Mouse (Mus musculus): ENCODE measurements at regions not wholly inside any gene's neighbourhood (a gene's known extent, or its start where the extent isn't known, plus 50 kb on each side); places are given as distances from the start of the nearest gene placed in this dataset.

DNA sequence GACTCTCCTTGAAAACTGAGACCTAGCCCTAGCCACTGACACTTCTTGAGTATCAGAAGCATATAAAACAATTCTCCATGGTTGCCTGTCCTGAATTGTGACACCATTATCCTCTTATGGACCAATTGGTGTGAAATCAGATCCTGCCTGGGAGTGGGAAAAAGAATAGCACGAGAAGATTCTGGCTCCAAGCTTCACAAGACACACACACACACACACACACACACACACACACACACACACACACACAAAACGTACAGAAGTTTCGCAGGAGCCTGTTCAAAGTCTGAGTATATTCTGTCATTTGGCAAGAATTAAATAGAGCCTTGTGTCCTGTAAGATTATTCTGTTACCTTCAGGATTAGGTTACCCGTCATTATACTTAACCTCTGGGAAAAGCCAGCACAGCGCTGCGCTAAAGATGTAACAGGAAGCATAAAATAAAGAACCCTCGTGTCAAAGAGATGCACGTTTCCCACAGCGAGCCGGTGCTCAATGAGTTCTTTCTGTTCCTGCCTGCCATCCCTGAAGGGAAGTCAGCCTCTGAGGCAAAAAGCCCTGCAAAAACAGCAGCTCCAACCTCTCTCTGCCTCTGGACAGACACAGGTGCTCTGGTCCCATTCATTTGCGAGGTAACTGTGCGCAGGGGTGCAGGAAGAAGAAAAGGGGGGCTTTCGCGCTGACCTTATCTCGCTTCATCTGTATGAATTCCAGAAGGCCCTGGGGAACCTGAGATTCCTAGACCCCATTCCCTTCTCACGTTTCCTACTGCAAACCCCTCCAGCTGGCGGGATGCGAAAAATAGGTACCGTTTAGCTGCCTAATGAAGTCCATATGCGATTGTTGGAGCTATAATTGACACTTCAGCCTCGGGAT is 178.4 kb upstream of the Elac2 start:
- DNase-seq (ENCODE audit: low read depth, low spot score) = no peak

DNA sequence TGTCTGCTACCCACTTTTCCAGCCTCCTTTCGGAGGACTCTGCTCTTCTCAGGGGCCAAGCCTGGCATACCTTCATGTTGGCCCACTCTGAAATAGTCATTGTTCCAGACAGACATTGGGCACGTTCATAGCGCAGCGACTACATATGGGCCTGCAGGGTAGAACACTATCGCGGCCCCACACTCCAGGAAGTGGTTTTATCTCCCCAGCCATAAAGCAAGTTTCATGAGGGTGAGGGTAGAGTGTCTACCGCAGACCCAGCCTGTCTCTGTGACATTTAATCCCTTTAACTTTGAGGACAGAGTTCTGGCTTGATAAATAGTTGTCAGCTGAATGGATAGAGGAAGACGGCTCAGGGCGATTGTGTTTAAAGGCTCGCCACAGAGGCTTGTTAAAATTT is 177.5 kb upstream of the Elac2 start:
- DNase-seq (ENCODE audit: low read depth, low spot score) = no peak

DNA sequence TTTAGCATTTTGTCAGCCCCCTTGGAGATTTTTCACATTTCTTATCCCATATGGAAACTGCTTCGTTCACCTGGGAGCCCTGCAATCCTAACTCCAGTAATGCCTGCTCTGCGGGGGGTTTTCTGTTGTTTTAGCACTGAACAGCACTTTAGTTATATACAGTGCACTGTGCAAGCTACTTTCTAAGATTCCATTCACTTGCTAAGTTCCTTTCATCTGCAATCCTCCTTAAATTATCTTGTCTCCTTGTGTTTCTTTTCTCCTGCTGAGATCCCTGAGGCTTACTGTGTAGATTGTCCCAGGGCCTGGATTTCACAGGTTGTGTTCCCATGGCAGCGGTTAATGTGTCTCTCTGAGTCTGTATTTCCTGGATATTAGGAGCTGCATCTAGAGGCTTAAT is 173.3 kb upstream of the Elac2 start:
- DNase-seq (ENCODE audit: low read depth, low spot score) = no peak

DNA sequence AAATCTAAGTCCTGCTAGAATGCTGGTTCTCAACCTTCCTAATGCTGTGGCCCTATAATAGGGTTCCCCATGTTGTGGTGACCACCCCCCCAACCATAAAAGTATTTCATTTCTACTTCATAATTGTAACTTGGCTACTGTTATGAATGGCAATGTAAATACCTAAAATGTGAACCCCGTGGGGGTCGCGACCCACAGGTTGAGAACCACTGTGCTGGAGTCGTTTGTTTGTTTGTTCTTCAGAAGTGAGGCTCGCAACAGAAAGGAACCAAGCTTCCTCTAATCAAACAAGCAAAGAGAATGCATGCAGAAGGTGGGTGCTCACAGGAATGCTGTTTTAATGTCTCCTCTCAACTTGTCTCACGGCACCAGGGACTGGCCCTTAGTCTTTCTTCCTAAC is 166.4 kb upstream of the Elac2 start:
- no peak for DNase-seq (ENCODE audit: low read depth, low spot score)

DNA sequence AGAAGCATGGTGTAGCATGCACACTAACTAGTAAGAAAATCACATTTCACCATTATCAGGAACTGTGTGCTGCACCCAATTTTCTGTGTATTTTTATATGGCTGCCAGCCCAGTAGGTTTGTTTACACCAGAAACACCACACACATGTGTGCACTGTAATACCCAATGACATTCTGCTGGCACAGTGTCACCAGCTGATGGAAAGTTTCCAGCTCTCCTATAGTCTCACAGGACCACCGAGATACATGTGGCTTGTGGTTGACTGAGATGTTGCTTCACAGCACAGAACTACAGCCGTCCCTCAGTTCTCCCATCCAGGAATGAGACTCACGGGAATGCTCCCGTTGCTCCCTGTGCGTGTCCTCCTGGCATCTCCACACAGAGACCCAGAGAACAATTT is 149.4 kb upstream of the Elac2 start:
- no peak for DNase-seq (ENCODE audit: low read depth, low spot score)

DNA sequence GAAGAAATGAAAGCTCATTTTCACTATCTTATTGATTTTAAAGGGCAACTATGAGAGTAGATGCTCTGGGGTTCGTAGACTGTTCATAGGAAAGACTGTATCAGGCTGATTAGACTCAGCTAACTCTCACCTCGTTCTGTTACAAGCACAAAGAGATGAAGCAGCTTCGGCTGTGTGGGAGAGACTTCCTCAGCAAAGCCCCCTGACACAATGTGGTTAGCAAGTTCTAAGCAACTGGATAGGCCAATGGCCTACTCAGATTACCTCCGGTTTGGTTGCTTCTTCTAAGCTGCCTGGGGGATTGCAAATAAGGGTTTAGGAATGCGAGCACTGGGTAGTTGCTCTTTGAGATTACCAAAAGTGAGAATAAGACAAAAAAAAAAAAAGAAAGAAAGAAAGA is 146.4 kb upstream of the Elac2 start:
- no peak for DNase-seq (ENCODE audit: low read depth, low spot score)

DNA sequence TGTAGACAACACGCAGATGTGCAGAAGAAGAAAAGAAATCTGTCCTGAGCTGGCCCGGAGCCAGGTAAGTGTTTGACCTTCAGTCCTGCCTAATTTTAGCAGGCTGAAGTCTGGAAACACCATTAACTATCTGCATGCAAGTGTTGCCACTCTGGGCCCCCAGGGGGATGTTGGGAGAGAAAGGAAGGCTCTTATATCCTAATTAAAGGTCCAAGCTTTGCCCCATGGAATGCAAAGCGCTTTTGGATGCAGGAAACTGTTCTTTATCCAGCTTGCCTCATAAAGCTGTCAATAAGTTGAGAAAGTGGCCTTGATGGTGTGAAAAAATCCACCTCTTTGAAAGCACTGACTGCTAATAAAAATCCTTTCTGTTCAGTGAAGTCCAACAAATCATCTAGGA is 145.1 kb upstream of the Elac2 start:
- DNase-seq (ENCODE audit: low read depth, low spot score) = no peak

DNA sequence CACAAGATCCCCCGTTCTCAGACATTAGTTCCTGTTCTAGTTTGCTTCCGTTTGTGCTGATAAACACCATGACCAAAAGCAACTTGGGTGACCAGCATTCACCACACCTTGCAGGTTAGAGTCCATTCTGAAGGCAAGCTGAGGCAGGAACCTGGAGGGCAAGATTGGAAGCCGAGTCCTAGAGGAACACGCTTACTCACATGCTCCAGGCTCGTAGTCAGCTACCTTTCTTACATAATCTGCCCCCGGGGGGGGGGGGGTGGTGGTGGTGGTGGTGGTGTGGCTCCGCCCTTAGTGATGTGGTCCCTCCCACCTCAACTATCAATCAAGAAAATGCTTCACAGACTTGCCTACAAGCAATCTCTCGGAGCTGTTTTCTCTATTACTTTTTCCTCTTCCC is 142.1 kb upstream of the Elac2 start:
- DNase-seq (ENCODE audit: low read depth, low spot score) = no peak

DNA sequence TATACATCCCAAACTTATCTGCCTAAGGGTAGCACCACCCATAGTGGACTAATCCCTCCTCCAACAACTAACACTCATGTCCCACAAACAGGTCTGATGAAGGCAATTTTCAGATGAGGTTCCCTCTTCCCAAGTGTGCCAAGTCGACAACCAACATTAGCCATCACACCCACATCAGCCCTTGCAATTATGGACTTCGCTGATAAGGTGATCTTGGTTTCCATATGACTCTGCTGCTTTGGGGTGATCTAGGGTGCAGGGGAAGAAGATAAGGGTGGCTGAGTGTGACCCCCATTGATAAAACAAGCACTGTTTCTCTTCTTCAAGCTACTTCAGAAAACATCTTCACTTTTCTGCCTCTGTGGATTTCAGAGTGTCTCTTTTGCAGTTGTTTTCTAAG is 137.7 kb upstream of the Elac2 start:
- no peak for DNase-seq (ENCODE audit: low read depth, low spot score)

DNA sequence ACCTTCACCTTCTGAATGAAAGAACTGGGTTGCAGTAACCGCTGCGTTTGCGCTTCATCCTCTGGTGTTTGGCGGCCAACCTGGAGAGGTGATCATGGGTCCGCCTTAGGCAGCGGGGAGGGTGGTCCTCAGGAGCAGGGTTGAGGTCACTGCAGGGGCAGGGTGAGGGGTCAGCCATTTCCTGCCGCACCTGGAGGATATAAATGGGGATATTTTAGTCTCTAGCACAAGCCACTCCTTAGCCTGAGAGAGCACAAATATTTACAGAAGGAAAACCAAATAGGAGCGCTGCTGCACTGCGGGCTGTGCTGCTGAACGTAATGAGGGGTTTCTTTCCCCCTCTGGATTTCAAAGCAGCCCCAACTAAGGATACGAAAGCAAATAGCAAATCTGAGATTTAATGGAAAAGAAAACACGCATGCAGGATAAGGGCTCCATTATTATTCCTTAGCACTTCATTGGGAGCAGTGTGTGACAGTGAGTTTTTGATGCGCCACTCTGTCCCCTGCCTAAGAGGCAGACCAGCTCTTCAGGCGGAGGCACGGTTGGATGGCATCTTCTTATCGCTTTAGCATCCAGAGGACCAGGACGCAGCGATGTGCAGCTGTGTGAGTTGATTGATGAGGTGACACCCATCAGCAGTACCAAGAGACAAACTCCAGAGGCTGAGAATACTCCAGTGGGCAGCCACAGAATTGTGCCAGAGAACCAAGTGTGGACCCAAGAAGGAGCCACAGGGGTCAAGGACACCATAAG is 135.9 kb upstream of the Elac2 start:
- no peak for DNase-seq (ENCODE audit: low read depth, low spot score)

DNA sequence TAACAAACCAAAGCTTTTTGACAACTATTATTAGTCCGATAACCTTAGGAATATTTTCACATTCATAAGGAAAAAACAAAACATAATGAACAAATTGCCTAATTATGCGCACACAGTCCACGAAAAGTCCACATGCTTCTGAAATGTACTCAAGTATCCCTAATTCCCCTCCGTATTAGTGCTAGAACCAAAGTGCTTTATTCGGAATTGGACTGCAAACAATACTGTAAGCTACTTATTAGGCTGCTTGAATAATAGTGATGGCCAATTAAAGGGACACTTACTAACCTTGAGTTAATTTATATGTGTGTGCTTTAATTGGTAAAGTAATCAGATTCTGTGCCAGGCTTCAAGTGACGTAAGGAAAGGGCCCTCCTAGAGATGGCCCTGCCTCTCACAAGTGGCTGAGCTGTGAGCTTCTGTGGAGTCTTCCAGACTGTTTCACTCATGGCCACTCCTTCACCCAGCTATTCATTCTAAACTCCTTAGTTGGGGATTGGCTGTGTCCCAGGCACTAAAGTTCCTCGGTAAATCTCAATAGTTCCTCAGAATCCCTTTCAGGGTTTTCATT is 132.2 kb upstream of the Elac2 start:
- no peak for DNase-seq (ENCODE audit: low read depth, low spot score)

DNA sequence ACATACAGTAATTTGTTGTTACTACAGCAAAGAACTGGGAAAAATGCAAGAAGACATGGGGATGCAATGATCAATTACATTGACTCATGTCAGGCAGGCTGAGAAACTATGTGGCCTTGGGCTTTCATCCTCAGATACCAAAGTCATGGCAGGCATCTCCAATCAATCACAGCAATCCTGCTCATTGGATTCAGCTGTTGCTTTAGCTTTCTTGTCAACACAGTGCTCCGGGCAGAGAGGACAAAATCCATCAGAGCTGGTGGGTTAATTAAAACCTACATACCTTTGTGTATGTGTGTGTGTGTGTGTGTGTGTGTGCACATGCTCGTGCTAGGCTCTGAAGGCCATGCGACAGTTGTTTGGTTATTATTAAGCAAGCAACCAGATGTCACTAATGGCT is 119.2 kb upstream of the Elac2 start:
- DNase-seq (ENCODE audit: low read depth, low spot score) = no peak

DNA sequence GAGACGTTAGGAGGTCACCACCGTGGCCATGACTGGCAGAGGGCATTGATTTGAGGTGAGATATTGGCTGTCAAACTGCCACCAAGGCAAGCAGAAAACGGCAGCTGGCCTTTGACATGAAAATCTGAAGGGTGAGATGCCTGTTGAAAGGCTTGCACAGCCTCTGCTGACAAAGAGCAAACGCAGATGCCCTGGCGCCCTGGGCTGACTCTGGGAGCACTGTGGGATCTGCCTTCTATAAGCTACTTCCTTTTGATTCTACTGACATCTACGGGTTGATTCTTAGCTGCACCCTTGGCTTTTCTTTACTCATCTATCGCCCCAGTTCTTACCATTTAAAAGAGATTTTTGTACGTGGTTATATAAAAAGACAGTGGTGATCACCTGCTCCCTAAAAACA is 98.2 kb upstream of the Elac2 start:
- DNase-seq (ENCODE audit: low read depth, low spot score) = no peak

DNA sequence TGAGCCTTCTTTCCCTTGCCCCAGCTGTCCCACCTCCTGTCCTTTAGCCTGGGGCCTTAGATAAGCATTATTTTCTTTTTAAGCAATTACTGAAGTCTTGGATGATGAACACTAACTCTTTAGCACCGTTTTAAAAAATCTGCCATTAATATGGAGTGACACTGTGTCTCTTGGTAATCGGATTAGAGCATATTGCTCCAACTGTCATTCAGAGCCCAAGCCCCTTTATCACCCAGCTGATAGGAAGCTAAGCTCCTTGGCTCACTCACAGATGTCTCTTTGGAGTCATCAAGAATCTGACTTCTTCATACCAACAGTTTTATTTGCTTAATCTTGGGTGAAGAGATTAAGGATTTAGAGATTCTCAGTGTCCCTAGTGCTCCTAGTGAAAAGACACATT is 94.3 kb upstream of the Elac2 start:
- DNase-seq (ENCODE audit: low read depth, low spot score) = no peak

DNA sequence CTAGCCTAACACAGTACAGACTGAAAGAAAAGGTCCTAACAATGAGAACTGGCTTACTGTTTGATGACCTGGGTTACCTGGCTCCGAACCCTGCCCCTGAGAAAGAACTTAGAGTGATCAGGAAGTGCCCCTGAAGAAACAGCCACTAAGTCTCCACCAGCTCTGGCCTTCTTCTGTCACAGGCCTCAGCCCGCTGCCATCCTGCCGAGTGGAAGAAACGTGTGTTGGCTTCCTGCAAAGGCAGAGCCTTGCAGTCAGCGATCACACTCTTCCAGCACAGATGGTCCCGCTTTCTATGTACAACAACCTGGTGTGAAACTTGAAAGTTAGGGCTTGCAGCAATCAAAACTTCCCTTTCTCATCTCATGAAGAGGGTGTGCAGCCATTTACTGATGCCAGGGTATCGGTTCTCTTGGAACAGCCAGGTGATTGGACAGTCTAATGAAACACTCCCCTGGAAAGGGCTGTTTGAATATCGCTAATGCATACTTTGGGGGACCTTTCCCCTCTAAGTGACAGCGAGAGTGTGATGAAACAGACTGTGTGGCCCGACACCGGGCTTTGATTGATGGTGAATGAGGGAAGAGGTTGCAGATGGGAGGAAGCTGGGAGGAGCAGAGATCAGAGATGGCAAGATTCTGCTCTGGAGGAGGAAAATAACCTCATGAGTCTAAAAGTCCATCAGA is 89.4 kb upstream of the Elac2 start:
- DNase-seq (ENCODE audit: low read depth, low spot score) = no peak

DNA sequence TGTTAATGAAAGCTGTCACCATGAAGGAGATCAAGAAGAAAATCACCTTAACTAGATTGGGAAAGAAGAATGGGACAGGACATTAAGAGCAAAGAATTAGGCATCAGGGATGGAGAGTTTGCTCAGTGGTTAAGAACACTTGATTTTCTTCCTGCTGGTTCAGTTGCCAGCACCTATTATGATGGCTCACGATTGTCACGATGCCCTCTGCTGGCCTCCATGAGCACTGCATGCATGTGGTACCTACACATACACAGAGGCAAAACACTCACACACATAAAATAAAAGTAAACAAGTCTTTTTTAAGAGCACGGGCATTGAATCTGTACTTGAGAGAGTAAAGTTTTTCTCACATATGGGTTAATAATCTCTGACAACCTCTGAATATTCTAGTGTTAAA is 88.1 kb upstream of the Elac2 start:
- peak; percentile 49 for DNase-seq (ENCODE audit: low read depth, low spot score)

DNA sequence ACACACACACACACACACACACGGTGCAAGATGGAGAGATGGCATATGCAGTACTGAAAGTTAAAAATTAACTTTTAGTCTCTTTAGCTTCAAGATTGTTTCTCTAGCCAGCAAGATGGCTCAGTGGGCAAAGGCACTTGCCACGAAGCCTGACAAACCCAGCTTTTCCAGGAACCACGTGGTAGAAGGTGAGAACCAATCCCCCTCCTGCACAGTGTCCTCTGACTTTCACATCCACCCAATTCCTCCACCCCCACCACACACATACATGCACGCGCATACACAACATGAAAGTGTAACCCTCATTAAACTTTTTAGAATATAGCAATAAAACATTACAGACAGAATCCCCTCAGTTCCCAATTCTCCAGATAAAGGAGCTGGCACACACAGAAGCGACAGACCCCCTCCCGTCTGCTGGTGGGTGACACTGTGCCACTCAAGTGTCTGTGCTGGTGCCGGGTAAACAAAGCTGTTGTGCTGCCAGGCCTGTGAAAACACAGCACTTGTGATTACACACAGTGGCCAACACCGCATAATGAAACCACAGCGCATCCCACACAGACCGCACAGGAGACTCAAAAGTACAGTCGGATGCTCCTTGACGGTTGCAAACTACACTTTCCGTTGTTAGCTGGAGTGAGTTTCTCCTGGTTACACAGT is 82.9 kb upstream of the Elac2 start:
- DNase-seq (ENCODE audit: low read depth, low spot score) = no peak

DNA sequence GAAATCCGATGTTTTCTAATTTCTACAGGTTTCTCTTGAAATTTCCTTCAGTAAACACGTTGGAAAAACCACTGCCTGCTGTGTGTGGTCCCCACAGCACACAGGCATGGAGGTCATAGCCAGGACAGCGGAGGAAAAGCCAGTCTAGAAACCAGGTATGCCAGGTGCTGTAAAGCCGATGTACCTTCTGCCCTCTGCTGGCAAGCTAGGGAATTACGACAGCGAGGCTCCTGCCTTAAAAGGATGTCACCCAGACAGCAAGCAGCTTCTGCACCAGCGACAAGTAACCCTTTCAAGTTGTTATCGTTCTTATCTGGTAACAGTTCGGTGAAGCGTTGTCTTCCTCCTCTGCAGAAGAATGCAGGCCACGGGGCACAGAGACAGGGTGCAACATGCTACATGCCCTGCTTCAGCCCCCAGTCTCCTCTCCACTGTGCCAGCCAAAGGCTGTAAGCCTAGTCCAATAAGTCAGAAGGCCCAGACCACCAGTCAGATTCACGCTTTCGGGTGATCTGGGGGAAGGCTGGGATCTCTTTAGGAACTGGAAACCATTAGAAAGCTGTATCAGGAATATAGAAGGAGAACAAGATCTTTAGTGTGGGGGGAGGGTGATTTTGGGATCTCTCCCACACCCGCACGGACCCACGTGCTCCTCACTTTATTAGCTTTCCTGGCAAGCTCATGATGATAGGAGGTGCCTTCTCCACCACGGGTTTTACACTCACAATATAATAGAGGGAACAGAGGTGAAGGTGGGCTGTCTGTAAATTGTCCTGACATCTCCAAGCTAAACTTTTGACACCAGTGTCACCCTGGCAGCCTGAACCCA is 79.9 kb upstream of the Elac2 start:
- peak; percentile 69 for DNase-seq (ENCODE audit: low read depth, low spot score)

DNA sequence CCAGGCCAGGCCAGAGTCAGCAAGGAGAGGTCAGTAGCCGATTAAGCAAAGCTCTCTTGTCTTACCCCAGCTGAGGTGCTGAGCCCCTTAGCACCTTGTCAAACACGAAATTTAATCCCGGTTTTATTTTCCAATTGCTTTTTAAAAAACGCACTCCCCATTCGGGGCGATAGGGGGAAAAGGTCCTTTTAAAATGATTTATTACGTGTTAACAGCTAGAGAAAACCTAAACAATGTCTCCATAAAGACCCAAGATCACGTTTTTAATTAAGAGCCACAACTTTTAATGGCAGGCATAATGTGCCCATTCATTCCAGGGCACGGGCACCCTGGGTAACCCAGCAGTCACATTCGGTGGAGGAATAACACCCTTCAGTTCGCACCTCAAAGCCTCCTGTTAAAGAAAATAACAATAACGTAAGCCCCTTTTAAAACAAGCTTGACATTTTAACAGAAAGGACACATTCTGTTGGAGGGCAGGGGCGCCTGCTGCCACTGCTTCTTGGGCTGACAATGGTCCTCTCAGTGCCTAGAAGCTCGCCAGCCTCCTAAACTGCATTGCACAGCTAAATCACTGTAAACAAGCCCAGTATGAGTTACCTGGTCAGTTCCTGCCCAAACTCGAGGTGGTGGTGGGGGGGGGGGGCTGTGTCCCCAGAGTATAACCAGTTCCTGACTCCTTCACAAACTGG is 79.1 kb upstream of the Elac2 start:
- DNase-seq (ENCODE audit: low read depth, low spot score) = no peak

DNA sequence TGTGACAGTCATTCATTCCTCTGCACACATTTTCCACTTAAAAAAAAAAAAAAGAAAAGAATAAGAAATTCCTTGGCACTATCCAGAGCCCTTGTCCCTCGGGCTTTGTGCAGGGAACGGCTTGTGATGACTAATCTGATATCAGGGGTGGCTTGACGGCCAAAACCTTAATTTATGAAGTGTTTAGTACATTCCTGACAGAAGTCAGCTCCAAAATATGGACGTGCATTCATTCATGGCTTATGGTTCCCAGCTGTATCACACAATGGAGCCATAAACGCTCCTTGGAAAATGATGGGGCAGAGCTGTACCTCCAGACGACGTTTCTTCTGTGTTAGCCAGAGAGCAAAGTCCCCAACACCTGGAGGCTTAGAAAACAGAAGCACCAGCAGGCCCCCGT is 62.1 kb upstream of the Elac2 start:
- peak; percentile 92 for DNase-seq (ENCODE audit: low read depth, low spot score)
